Mouse (Mus musculus): Measurements from ENCODE around the gene Wfdc5. TPM values are rescaled to one million over a fixed set of nuclear protein-coding genes. Genes with fewer than 3 reads are reported as not detected.

Wfdc5 gene
- polyA plus RNA-seq, 1 experiment, result not detected

DNA sequence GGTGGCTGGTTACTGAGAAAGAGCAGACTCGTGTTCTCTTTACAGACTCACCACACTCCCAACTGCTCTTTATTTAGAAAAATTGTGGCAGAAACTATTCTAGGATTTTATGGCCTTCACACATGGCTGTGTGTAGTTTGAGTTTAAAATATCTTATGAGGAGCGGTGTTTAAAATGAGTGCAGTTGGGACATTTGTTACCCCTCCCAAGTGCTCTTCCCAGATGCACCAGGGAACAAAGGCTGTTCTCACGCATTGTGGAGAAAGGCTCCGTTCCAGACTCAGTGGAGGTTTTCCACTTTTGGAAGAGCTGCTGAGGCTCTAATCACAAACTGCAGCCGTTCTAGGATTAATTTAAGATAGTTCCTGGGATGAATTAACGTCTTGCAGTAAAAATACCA lies 44.8 kb downstream of the Wfdc5 start:
- H3K27me3 ChIP-seq (ENCODE audit: control insufficient read depth, insufficient read depth, low read length), result no peaks in the 10 kb centered on the region
- H3K27ac ChIP-seq (ENCODE audit: insufficient read depth, low read length), result no peak overlapping the region
- no peak for DNase-seq
- 63% methylated on average over 6 of the region's 6 CpGs for WGBS
- TF ChIP-seq POLR2A (IDR thresholded peaks at IDR 0.05; ENCODE audit: borderline replicate concordance, insufficient read depth, low read length), result no peak
- no peak for TF ChIP-seq CTCF (IDR thresholded peaks at IDR 0.05; ENCODE audit: borderline replicate concordance, insufficient read depth, low read depth, low read length)
- peaks cover 10% of the 10 kb centered on the region for H3K4me1 ChIP-seq (ENCODE audit: control insufficient read depth, insufficient read depth, low read length)
- H3K4me3 ChIP-seq (replicated peaks; ENCODE audit: insufficient read depth, low read depth, low read length), result no peak overlapping the region

DNA sequence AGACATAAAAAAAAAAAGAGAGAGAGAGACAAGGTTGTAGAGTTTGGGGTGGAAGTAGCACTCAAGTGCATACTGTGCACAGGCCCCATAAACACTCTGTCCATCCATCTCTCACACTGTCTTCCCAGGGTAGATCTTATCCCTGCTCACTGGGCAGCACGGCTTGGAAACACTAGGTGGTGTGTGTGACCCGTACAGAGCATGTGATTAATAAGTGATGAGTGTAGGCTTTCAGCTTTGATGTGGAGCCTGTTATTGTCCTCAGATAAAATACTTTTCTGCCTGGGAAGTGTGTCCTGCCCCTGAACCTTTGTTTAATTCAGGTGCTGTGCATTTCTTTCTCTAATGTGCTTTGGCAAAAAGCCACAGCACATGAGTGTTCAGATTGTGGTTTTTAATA lies 46.1 kb downstream of the Wfdc5 start:
- 43% methylated on average over 2 of the region's 2 CpGs for WGBS
- H3K27me3 ChIP-seq (ENCODE audit: control insufficient read depth, insufficient read depth, low read length), result no peaks in the 10 kb centered on the region
- no peak overlapping the region for H3K27ac ChIP-seq (ENCODE audit: insufficient read depth, low read length)

DNA sequence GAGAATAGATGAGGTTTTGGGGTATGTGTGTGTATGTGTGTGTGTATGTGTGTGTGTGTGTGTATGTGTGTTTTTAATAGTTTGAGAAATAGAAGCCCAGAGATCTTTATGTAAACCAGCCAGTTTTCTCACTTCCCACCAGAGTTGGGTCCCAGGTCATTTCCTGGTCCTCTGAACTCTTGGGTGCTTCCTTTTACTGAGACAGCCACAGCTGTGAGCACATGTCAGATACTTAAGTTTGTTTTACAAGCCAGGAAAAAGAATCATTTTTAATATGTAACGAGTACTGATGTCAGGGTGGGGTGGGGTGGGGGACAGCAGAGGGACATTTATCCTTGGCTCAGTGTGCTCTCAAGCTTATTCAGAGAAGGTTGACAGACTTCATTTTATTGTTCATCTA lies 47.2 kb downstream of the Wfdc5 start:
- H3K27me3 ChIP-seq (ENCODE audit: control insufficient read depth, insufficient read depth, low read length), result no peaks in the 10 kb centered on the region
- no peak overlapping the region for H3K27ac ChIP-seq (ENCODE audit: insufficient read depth, low read length)
- no peak for DNase-seq
- H3K4me1 ChIP-seq (ENCODE audit: control insufficient read depth, insufficient read depth, low read length), result no peaks in the 10 kb centered on the region; the same call in 1 of the 2 replicates
- TF ChIP-seq POLR2A (IDR thresholded peaks at IDR 0.05; ENCODE audit: borderline replicate concordance, insufficient read depth, low read length), result no peak
- no peak for TF ChIP-seq CTCF (IDR thresholded peaks at IDR 0.05; ENCODE audit: borderline replicate concordance, insufficient read depth, low read depth, low read length)
- WGBS, result 97% methylated on average over 1 of the region's 1 CpGs
- no peak overlapping the region for H3K4me3 ChIP-seq (replicated peaks; ENCODE audit: insufficient read depth, low read depth, low read length)

More for the DNA sequence above, 46.1 kb downstream of the Wfdc5 start:
- no peak for TF ChIP-seq POLR2A (IDR thresholded peaks at IDR 0.05; ENCODE audit: borderline replicate concordance, insufficient read depth, low read length)
- TF ChIP-seq CTCF (IDR thresholded peaks at IDR 0.05; ENCODE audit: borderline replicate concordance, insufficient read depth, low read depth, low read length), result peak; percentile 50
- peaks cover 3% of the 10 kb centered on the region for H3K4me1 ChIP-seq (ENCODE audit: control insufficient read depth, insufficient read depth, low read length)
- no peak overlapping the region for H3K4me3 ChIP-seq (replicated peaks; ENCODE audit: insufficient read depth, low read depth, low read length)
- no peak for DNase-seq

DNA sequence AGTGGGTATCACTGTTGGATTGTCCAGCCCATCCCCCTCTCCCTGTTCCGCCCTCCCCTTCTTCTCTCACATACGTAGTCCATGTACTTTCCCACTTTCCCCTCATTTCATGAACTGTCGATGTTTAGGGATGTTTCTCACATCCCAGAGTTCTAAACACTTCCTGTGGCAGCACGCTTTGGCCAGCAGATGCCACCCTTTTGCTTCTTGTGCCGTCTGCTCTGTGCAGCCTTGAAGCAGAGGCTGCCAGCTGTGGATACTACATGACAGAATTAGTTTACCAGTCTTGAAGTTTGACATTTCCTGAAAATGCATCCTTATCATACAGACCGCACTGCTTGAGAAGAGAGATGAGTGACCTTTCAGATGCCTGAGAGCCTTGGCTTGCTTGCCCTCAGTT lies 48.0 kb downstream of the Wfdc5 start:
- Histone ChIP-seq H3K27ac (ENCODE audit: insufficient read depth, low read length) (no peak overlapping the region), H3K4me3 (replicated peaks; ENCODE audit: insufficient read depth, low read depth, low read length) (no peak overlapping the region), H3K27me3 (ENCODE audit: control insufficient read depth, insufficient read depth, low read length) (no peaks in the 10 kb centered on the region), H3K4me1 (ENCODE audit: control insufficient read depth, insufficient read depth, low read length) (no peaks in the 10 kb centered on the region; the same call in 1 of the 2 replicates)
- WGBS, result 71% methylated on average over 6 of the region's 6 CpGs
- no peak for TF ChIP-seq POLR2A (IDR thresholded peaks at IDR 0.05; ENCODE audit: borderline replicate concordance, insufficient read depth, low read length)
- TF ChIP-seq CTCF (IDR thresholded peaks at IDR 0.05; ENCODE audit: borderline replicate concordance, insufficient read depth, low read depth, low read length), result peak; percentile 56
- DNase-seq, result no peak

DNA sequence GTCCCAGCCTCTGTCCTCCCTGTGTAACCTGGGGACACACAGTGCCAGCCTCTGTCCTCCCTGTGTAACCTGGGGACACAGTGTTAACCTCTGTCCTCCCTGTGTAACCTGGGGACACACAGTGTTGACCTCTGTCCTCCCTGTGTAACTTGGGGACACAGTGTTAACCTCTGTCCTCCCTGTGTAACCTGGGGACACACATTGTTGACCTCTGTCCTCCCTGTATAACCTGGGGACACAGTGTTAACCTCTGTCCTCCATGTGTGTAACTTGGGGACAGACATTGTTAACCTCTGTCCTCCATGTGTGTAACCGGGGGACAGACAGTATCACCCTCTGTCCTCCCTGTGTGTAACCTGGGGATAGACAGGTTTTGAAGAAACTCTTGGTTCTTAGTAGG lies 51.0 kb downstream of the Wfdc5 start:
- Histone ChIP-seq H3K27ac (ENCODE audit: insufficient read depth, low read length) (no peak overlapping the region), H3K27me3 (ENCODE audit: control insufficient read depth, insufficient read depth, low read length) (no peaks in the 10 kb centered on the region), H3K4me1 (ENCODE audit: control insufficient read depth, insufficient read depth, low read length) (no peaks in the 10 kb centered on the region; the same call in 1 of the 2 replicates), H3K4me3 (replicated peaks; ENCODE audit: insufficient read depth, low read depth, low read length) (no peak overlapping the region)
- DNase-seq, result no peak
- TF ChIP-seq CTCF (IDR thresholded peaks at IDR 0.05; ENCODE audit: borderline replicate concordance, insufficient read depth, low read depth, low read length) (no peak), POLR2A (IDR thresholded peaks at IDR 0.05; ENCODE audit: borderline replicate concordance, insufficient read depth, low read length) (no peak)
- 91% methylated on average over 1 of the region's 1 CpGs for WGBS

DNA sequence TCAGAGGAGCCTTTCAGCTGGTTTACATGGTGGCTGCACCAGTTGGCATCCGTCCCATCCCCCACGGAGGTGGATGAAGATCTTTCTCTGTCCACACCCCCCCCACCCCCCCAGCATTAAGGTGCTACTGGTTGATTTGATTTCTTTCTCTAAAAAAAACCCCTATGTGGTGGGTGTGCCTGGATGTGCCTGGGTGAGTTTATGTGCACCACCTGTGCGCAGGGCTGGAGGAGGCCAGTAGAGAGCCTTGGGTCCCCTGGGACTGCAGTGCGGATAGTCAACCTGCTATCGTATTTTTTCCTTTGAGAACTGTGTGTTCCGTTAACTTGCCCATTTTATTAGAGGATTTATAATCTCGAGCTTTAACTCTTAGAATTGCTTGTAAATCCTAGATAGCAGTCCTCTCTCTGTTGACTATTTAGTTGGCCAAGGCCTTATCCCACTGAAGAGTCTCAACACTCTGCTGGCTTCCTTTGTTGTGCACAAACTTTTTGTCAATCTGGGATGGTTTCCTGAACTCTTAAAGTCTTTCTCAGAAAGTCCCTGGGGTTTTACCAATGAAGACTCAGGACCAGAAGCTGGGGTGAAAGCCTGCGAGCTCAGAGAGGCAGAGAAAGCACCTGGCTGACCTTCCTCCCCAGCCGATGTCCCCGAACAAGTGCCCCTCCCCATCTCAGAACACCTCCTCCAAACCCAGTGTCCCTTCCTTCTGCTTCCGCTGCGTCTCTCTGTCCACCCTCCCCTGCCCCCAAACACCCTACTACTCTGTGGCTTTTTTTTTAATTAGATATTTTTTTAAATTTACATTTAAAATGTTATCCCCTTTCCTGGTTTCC lies 53.7 kb downstream of the Wfdc5 start:
- no peaks in the 10 kb centered on the region for H3K27me3 ChIP-seq (ENCODE audit: control insufficient read depth, insufficient read depth, low read length)
- DNase-seq, result no peak
- no peaks in the 10 kb centered on the region; the same call in 1 of the 2 replicates for H3K4me1 ChIP-seq (ENCODE audit: control insufficient read depth, insufficient read depth, low read length)
- TF ChIP-seq POLR2A (IDR thresholded peaks at IDR 0.05; ENCODE audit: borderline replicate concordance, insufficient read depth, low read length) (no peak), CTCF (IDR thresholded peaks at IDR 0.05; ENCODE audit: borderline replicate concordance, insufficient read depth, low read depth, low read length) (no peak)
- no peak overlapping the region for H3K4me3 ChIP-seq (replicated peaks; ENCODE audit: insufficient read depth, low read depth, low read length)
- H3K27ac ChIP-seq (ENCODE audit: insufficient read depth, low read length), result no peak overlapping the region
- WGBS, result 87% methylated on average over 12 of the region's 12 CpGs

DNA sequence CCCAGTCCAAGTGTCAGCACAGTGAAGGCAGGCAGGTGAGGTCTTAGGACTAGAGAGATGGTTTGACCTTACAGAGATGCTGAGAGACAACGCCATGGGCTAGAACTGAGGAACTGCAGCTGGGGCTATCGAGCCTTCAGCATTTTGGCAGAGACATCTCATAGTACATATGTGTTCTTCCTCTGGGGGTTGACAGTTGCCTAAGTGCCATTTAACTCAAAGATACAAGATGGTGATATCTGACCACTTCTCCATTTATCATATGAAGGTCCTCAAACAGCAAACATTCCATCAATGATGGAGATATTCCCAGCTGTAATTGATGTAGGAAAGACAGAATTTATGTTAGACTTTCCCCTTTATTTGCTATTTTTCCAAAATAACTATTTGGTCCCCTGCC lies 55.2 kb downstream of the Wfdc5 start:
- Histone ChIP-seq H3K27ac (ENCODE audit: insufficient read depth, low read length) (no peak overlapping the region), H3K4me1 (ENCODE audit: control insufficient read depth, insufficient read depth, low read length) (no peaks in the 10 kb centered on the region; the same call in 1 of the 2 replicates), H3K4me3 (replicated peaks; ENCODE audit: insufficient read depth, low read depth, low read length) (no peak overlapping the region), H3K27me3 (ENCODE audit: control insufficient read depth, insufficient read depth, low read length) (no peaks in the 10 kb centered on the region)
- TF ChIP-seq POLR2A (IDR thresholded peaks at IDR 0.05; ENCODE audit: borderline replicate concordance, insufficient read depth, low read length), result no peak
- TF ChIP-seq CTCF (IDR thresholded peaks at IDR 0.05; ENCODE audit: borderline replicate concordance, insufficient read depth, low read depth, low read length), result no peak
- WGBS, result 88% methylated on average over 2 of the region's 2 CpGs
- DNase-seq, result no peak

DNA sequence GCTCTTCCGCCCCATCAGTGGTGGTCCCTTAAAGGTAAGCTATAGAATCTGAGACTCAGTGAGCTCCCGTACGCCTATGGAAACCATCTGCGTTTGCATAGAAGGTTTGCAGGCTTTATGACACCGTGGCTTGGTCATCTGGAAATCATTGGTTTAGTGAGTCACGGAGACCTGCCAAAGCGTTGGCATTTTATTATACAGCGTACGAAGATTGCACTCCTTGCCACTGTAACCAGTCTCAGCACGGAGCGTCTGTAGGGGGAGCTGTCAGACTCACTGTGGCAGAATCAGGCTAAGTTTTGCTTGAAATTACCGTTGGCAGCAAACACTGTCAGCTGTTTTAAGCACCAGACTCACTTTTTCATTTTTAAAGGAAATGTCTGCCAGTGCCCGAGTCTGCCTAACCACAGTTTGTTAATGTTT lies 56.0 kb downstream of the Wfdc5 start:
- TF ChIP-seq CTCF (IDR thresholded peaks at IDR 0.05; ENCODE audit: borderline replicate concordance, insufficient read depth, low read depth, low read length), result peak; percentile 65
- no peak for TF ChIP-seq POLR2A (IDR thresholded peaks at IDR 0.05; ENCODE audit: borderline replicate concordance, insufficient read depth, low read length)
- peak; percentile 42 for DNase-seq
- Histone ChIP-seq H3K4me1 (ENCODE audit: control insufficient read depth, insufficient read depth, low read length) (no peaks in the 10 kb centered on the region; the same call in 1 of the 2 replicates), H3K4me3 (replicated peaks; ENCODE audit: insufficient read depth, low read depth, low read length) (no peak overlapping the region), H3K27me3 (ENCODE audit: control insufficient read depth, insufficient read depth, low read length) (no peaks in the 10 kb centered on the region), H3K27ac (ENCODE audit: insufficient read depth, low read length) (no peak overlapping the region)
- WGBS, result 50% methylated on average over 13 of the region's 13 CpGs

Other genes with a start within 250 kb of the Wfdc5 start
- gene Ywhab, start 187.8 kb downstream of the Wfdc5 start, polyA plus RNA-seq (2012; rRNA removed), result 231 and 250 TPM in 2 replicates
- gene Pabpc1l, start 157.3 kb downstream of the Wfdc5 start, polyA plus RNA-seq (2012; rRNA removed), result 3.1 and 3.2 TPM in 2 replicates
- gene Stk4, start 112.4 kb downstream of the Wfdc5 start, polyA plus RNA-seq (2012; rRNA removed), result 17.1 and 18.7 TPM in 2 replicates
- gene Tomm34, start 111.6 kb downstream of the Wfdc5 start, polyA plus RNA-seq (2012; rRNA removed), result 66.9 and 71.5 TPM in 2 replicates
- 2.3 TPM in 2 replicates for gene Kcns1, start 11.6 kb downstream of the Wfdc5 start, polyA plus RNA-seq (2012; rRNA removed)
- 0.15 TPM in 1 of 2 replicates, not detected in the other for gene Wfdc12, start 7.9 kb upstream of the Wfdc5 start, polyA plus RNA-seq (2012; rRNA removed)
- not detected in 2 replicates for gene Wfdc15a, start 17.4 kb upstream of the Wfdc5 start, polyA plus RNA-seq (2012; rRNA removed)
- not detected in 2 replicates for gene Wfdc15b, start 38.9 kb upstream of the Wfdc5 start, polyA plus RNA-seq (2012; rRNA removed)
- gene Svs2, start 55.7 kb upstream of the Wfdc5 start, polyA plus RNA-seq (2012; rRNA removed), result not detected in 2 replicates
- not detected in 2 replicates for gene Svs3b, start 73.9 kb upstream of the Wfdc5 start, polyA plus RNA-seq (2012; rRNA removed)
- gene Svs4, start 95.7 kb upstream of the Wfdc5 start, polyA plus RNA-seq (2012; rRNA removed), result not detected in 2 replicates
- not detected in 2 replicates for gene Svs3a, start 106.5 kb upstream of the Wfdc5 start, polyA plus RNA-seq (2012; rRNA removed)
- gene Svs6, start 134.0 kb upstream of the Wfdc5 start, polyA plus RNA-seq (2012; rRNA removed), result not detected in 2 replicates
- gene Svs5, start 150.0 kb upstream of the Wfdc5 start, polyA plus RNA-seq (2012; rRNA removed), result 0.20 TPM in 1 of 2 replicates, not detected in the other
- 0.80 TPM in 1 of 2 replicates, not detected in the other for gene Slpi, start 206.4 kb upstream of the Wfdc5 start, polyA plus RNA-seq (2012; rRNA removed)
- 0.34 and 0.36 TPM in 2 replicates for gene Rbpjl, start 220.4 kb upstream of the Wfdc5 start, polyA plus RNA-seq (2012; rRNA removed)
- 5.5 and 5.9 TPM in 2 replicates for gene Matn4, start 222.4 kb upstream of the Wfdc5 start, polyA plus RNA-seq (2012; rRNA removed)